Mouse (Mus musculus) forebrain, embryonic 13.5 days (tissue): ENCODE measurements around the gene Bcar3. TPM values are rescaled to one million over a fixed set of nuclear protein-coding genes. Genes with fewer than 3 reads are reported as not detected.
A peak's percentile ranks its signal among the peaks of the same experiment; 100 is the strongest.

ENCODE experiments used
- ATAC-seq: fragments of 200-750 bp; cut with Nextera tagmentation; 2 replicates; pipeline ENCODE4 v1.8.0; 2017
- H3K27ac ChIP-seq: fragments of 300-500 bp; sonication (generic); 2 replicates; pipeline ENCODE4 v1.5.1; 2015; ENCODE audit warnings: inconsistent platforms, mild to moderate bottlenecking, moderate library complexity
- H3K27me3 ChIP-seq: fragments of 300-500 bp; sonication (generic); 2 replicates; pipeline ENCODE4 v1.6.1; 2015; ENCODE audit warnings: mild to moderate bottlenecking, inconsistent platforms
- H3K36me3 ChIP-seq: fragments of 300-500 bp; sonication (generic); 2 replicates; pipeline ENCODE4 v1.6.1; 2015; ENCODE audit warnings: mild to moderate bottlenecking, inconsistent platforms; ENCODE audit not compliant: poor library complexity, severe bottlenecking
- H3K4me1 ChIP-seq: fragments of 300-500 bp; sonication (generic); 2 replicates; pipeline ENCODE4 v1.6.1; 2015; ENCODE audit warnings: inconsistent platforms
- H3K4me2 ChIP-seq: fragments of 300-500 bp; sonication (generic); 2 replicates; pipeline ENCODE4 v1.6.1; 2015; ENCODE audit warnings: inconsistent platforms, mild to moderate bottlenecking, moderate library complexity
- H3K4me3 ChIP-seq: fragments of 300-500 bp; sonication (generic); 2 replicates; pipeline ENCODE4 v1.5.1; 2015; ENCODE audit warnings: mild to moderate bottlenecking, inconsistent platforms
- H3K9ac ChIP-seq: fragments of 300-500 bp; sonication (generic); 2 replicates; pipeline ENCODE4 v1.6.1; 2015; ENCODE audit warnings: mild to moderate bottlenecking, inconsistent platforms
- H3K9me3 ChIP-seq: fragments of 300-500 bp; sonication (generic); replicated peaks from 2 replicates; pipeline ENCODE4 v1.6.1; 2016; ENCODE audit warnings: inconsistent platforms
- WGBS: fragments of 180-500 bp; shearing (Covaris S2); methylation state at CpG from one replicate; pipeline ENCODE4 v1.1.7; 2015; 5-methylcytosine and 5-hydroxymethylcytosine counted together
- polyA plus RNA-seq: library from polyadenylated mRNA; unstranded; fragments of >200 nt; fragmentation: Nextera tagmentation; extraction: Ambion mirVana; gene quantifications from 2 replicates; pipeline ENCODE4 v1.2.1, GENCODE M21; 2015

Bcar3 gene
- polyA plus RNA-seq, 1 experiment from 2014 or later = 6.0 TPM

DNA sequence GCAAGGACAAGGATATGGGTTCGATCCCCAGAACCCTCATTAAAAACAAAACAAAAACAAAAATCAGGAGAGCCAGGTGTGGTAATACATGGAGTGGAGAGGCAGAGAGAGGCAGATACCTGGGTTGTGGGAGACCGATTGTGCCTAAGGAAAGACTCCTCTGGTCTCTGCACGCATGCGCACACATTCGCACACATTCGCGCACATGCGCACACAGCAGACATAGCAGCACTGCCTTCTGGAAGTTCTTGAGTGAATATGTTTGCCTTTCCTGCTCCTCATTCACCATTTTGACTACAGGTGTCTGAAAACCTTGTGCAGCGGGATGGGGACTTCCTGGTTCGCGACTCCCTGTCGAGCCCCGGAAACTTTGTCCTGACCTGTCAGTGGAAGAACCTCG lies 213.9 kb downstream of the Bcar3 start:
- Histone ChIP-seq H3K27me3 (no peaks in the 10 kb centered on the region), H3K4me2 (no peak overlapping the region), H3K9ac (no peak overlapping the region), H3K36me3 (no peaks in the 10 kb centered on the region), H3K9me3 (no peaks in the 10 kb centered on the region), H3K27ac (no peak overlapping the region), H3K4me3 (no peak overlapping the region), H3K4me1 (0 out of 2 replicates have a peak, but pooled peaks cover 3% of the 10 kb centered on the region)
- 96% methylated on average over 14 of the region's 14 CpGs for WGBS
- no peak for ATAC-seq

DNA sequence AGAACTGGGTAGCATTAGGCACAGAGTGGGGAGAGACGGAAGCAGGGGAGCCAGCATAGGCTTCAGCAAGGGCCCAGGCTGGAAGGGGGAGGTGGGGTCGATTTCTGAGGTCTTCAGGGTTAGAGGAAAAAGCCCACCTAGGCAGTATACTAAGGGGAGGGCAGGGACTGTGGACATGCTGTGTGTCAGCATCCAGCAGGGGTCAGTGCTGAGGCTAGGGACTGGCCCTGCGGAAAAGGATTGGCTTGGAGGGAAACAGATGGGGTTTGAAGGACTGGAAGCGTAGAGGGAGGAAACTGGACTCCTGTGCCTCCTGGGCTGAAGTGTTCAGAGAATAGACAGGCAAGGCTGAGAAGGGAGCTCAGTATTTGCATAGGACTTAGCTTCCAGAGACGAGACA lies 215.1 kb downstream of the Bcar3 start:
- Histone ChIP-seq H3K36me3 (no peaks in the 10 kb centered on the region), H3K9me3 (no peaks in the 10 kb centered on the region), H3K9ac (no peak overlapping the region), H3K27me3 (no peaks in the 10 kb centered on the region), H3K4me2 (no peak overlapping the region), H3K4me1 (0 out of 2 replicates have a peak, but pooled peaks cover 3% of the 10 kb centered on the region), H3K27ac (no peak overlapping the region), H3K4me3 (no peak overlapping the region)
- WGBS = 43% methylated on average over 5 of the region's 5 CpGs
- peak; percentile 76 for ATAC-seq

DNA sequence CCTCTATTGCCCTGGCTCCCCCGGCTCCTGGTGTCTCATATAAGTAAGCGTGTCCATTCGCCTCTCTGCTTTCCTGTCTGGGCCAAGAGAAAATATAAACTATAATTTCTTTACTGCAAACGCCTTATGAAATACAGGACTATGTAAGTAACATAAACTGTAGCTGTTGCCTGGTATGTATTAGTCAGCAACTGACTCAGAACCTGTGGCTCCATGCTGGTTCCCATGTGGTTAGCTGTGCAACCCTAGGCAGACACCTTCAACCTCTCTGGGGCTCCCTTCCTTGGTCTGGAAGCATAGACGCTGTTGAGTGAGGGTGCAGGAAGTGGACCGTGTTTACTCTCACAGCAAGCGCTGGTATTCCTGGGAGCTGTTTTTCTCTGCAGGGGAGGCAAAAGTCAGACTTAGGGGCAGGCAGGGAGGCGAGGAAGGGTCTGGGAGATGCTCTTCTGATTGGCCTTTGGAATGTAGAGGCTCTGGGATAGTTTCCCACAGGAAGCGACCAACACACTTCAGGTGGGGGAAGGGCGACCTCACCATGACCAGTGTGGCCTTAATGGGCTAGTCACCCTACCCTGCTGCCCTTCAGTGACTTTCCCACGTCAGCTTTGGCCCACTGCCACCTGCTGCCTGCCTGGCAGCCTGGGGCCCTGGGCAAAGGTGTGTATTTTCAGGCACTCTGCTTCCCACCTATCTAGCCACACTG lies 215.8 kb downstream of the Bcar3 start:
- Histone ChIP-seq H3K4me1 (0 out of 2 replicates have a peak, but pooled peaks cover 3% of the 10 kb centered on the region), H3K4me2 (no peak overlapping the region), H3K27ac (no peak overlapping the region), H3K36me3 (no peaks in the 10 kb centered on the region), H3K9me3 (no peaks in the 10 kb centered on the region), H3K27me3 (no peaks in the 10 kb centered on the region), H3K9ac (no peak overlapping the region), H3K4me3 (no peak overlapping the region)
- no peak for ATAC-seq
- 84% methylated on average over 11 of the region's 11 CpGs for WGBS

GRCm38 (mm10) chr3:122510240-122510750 lies 216.4 kb downstream of the Bcar3 start:
- H3K27me3 ChIP-seq = no peaks in the 10 kb centered on the region
- no peaks in the 10 kb centered on the region for H3K9me3 ChIP-seq
- no peaks in the 10 kb centered on the region for H3K36me3 ChIP-seq
- no peak for ATAC-seq
- H3K4me3 ChIP-seq = no peak overlapping the region
- H3K9ac ChIP-seq = no peak overlapping the region
- no peak overlapping the region for H3K27ac ChIP-seq
- H3K4me2 ChIP-seq = no peak overlapping the region
- WGBS = 91% methylated on average over 14 of the region's 14 CpGs
- 0 out of 2 replicates have a peak, but pooled peaks cover 3% of the 10 kb centered on the region for H3K4me1 ChIP-seq

- Histone ChIP-seq H3K27me3 (no peaks in the 10 kb centered on the region), H3K36me3 (no peaks in the 10 kb centered on the region), H3K4me2 (no peak overlapping the region), H3K4me1 (0 out of 2 replicates have a peak, but pooled peaks cover 3% of the 10 kb centered on the region), H3K9ac (no peak overlapping the region), H3K27ac (no peak overlapping the region), H3K9me3 (no peaks in the 10 kb centered on the region), H3K4me3 (no peak overlapping the region)
- 84% methylated on average over 10 of the region's 10 CpGs for WGBS
- no peak for ATAC-seq
These were observed 217.0 kb downstream of the Bcar3 start for GRCm38 (mm10) chr3:122510932-122511331.

- H3K36me3 ChIP-seq = no peaks in the 10 kb centered on the region
- ATAC-seq = no peak
- H3K9me3 ChIP-seq = no peaks in the 10 kb centered on the region
- H3K27ac ChIP-seq = no peak overlapping the region
- WGBS = 91% methylated on average over 14 of the region's 14 CpGs
- H3K27me3 ChIP-seq = no peaks in the 10 kb centered on the region
- no peak overlapping the region for H3K9ac ChIP-seq
- H3K4me1 ChIP-seq = no peaks in the 10 kb centered on the region
- no peak overlapping the region for H3K4me3 ChIP-seq
- no peak overlapping the region for H3K4me2 ChIP-seq
These were observed 218.0 kb downstream of the Bcar3 start for GRCm38 (mm10) chr3:122511721-122512619.

DNA sequence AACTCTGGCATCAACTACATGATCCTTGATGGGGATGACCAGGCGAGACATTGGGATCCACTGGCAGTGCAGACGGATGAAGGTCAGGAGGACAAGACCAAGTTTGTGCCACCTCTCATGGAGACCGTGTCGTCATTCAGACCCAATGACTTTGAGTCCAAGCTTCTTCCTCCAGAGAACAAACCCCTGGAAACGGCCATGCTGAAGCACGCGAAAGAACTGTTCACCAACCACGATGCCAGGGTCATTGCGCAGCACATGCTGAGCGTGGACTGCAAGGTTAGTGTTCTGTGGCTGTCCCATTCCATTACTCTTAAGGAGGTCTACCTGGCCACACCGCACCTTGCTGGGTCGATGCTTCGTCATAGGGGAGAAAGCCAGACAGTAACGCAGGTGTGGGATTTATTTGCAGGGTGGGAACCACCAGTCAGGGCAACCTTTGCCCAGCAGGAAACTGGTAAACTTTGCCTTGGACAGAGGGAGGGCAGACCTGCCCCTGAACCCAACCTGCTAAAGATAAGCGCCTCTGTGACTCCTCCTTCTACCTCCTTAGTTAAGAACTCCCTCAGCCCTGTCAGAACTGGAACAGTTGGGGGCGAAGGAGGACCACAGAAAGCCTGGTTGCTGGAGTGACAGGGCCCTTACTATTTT lies 218.9 kb downstream of the Bcar3 start:
- no peak overlapping the region for H3K4me2 ChIP-seq
- ATAC-seq = no peak
- H3K27ac ChIP-seq = no peak overlapping the region
- peaks cover 7% of the 10 kb centered on the region; the same call in 1 of the 2 replicates for H3K4me1 ChIP-seq
- no peaks in the 10 kb centered on the region for H3K36me3 ChIP-seq
- 95% methylated on average over 16 of the region's 16 CpGs for WGBS
- H3K9ac ChIP-seq = no peak overlapping the region
- H3K9me3 ChIP-seq = no peaks in the 10 kb centered on the region
- no peaks in the 10 kb centered on the region for H3K27me3 ChIP-seq
- H3K4me3 ChIP-seq = no peak overlapping the region

GRCm38 (mm10) chr3:122515568-122516326 lies 221.8 kb downstream of the Bcar3 start:
- no peaks in the 10 kb centered on the region for H3K27me3 ChIP-seq
- no peak overlapping the region for H3K4me3 ChIP-seq
- no peak overlapping the region for H3K4me2 ChIP-seq
- ATAC-seq = no peak
- H3K9ac ChIP-seq = no peak overlapping the region
- H3K9me3 ChIP-seq = no peaks in the 10 kb centered on the region
- no peak overlapping the region for H3K27ac ChIP-seq
- H3K4me1 ChIP-seq = peaks cover 26% of the 10 kb centered on the region
- 96% methylated on average over 6 of the region's 6 CpGs for WGBS
- no peaks in the 10 kb centered on the region for H3K36me3 ChIP-seq

- Histone ChIP-seq H3K9me3 (no peaks in the 10 kb centered on the region), H3K27me3 (no peaks in the 10 kb centered on the region), H3K36me3 (no peaks in the 10 kb centered on the region), H3K9ac (no peak overlapping the region), H3K4me1 (peaks cover 26% of the 10 kb centered on the region), H3K4me2 (no peak overlapping the region), H3K4me3 (no peak overlapping the region), H3K27ac (no peak overlapping the region)
- 93% methylated on average over 3 of the region's 3 CpGs for WGBS
- no peak for ATAC-seq
These were observed 222.4 kb downstream of the Bcar3 start for GRCm38 (mm10) chr3:122516327-122516695.

DNA sequence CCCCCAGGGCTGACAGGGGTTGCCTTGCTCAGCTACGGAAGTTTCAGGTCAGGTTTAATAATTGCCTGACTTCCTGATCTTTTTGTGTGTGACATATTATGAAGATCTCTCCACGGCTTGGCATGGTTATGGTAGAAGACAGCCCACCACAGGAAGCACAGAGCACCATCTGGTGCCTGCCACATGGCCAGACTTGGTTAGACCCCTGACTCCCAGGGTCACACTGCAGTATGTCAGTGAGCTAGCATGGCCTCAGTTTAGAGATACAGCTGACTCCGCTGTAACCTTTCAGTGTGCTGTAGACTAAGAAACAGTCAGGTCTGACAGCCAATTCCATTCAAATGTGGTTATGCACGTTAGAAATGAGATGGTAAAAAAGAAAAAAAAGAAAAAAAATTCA lies 223.8 kb downstream of the Bcar3 start:
- Histone ChIP-seq H3K27ac (no peak overlapping the region; the same call in 1 of the 2 replicates), H3K4me2 (no peak overlapping the region), H3K27me3 (no peaks in the 10 kb centered on the region), H3K4me3 (no peak overlapping the region), H3K9me3 (no peaks in the 10 kb centered on the region), H3K36me3 (no peaks in the 10 kb centered on the region), H3K9ac (no peak overlapping the region), H3K4me1 (peaks cover 26% of the 10 kb centered on the region)
- no peak for ATAC-seq
- WGBS = 75% methylated on average over 4 of the region's 4 CpGs

- Histone ChIP-seq H3K9ac (no peak overlapping the region), H3K27me3 (no peaks in the 10 kb centered on the region), H3K4me2 (no peak overlapping the region), H3K27ac (peak overlapping the region; percentile 37), H3K4me1 (peaks cover 26% of the 10 kb centered on the region), H3K36me3 (no peaks in the 10 kb centered on the region), H3K4me3 (no peak overlapping the region), H3K9me3 (no peaks in the 10 kb centered on the region)
- peak; percentile 84 for ATAC-seq
- WGBS = 48% methylated on average over 9 of the region's 9 CpGs
These were observed 224.3 kb downstream of the Bcar3 start for GRCm38 (mm10) chr3:122518231-122518736.
